Mouse (Mus musculus): ENCODE data around the gene Fignl2.

- TF ChIP-seq CTCF (IDR thresholded peaks at IDR 0.05; ENCODE audit: borderline replicate concordance, control insufficient read depth, extremely low read depth, insufficient read depth, low read length, poor library complexity) (no peak), POLR2A (IDR thresholded peaks at IDR 0.05; ENCODE audit: control insufficient read depth, extremely low read depth, insufficient read depth, low read length, poor library complexity) (no peak)
Measured at GRCm38 (mm10) chr15:101042613-101043012, 35.8 kb downstream of the Fignl2 start.
